Mouse (Mus musculus) spleen, adult 10 weeks (tissue): ENCODE data around the gene Mterf1b. TPM values are rescaled to one million over a fixed set of nuclear protein-coding genes. Genes with fewer than 3 reads are reported as not detected.

Source experiments
- polyA plus RNA-seq: library from polyadenylated mRNA; stranded (reverse); fragments of 350-450 nt; fragmentation: Illumina TruSeq; extraction: RNeasy Lipid Tissue Mini Kit (QIAGEN cat#74804); gene quantifications from one replicate; pipeline ENCODE4 v1.2.3, GENCODE M21; 2015; ENCODE audit warnings: low replicate concordance; ENCODE audit not compliant: insufficient read depth

The Mterf1b gene
- 10.0 TPM for polyA plus RNA-seq

GRCm38 (mm10) chr5:4191671-4192480, at the start of gene Mterf1b:
TSS of gene Mterf1b (plus strand) at chr5:4192367.

Other genes starting within 250 kb of the Mterf1b start
- gene Cyp51, start 87.6 kb upstream of the Mterf1b start, polyA plus RNA-seq, result 24.1 TPM